Mouse (Mus musculus) cerebellum, postnatal 4 days (tissue): ENCODE results near the gene Tjp2.

Source experiments
- DNase-seq, 2 experiments: peaks; one replicate each; pipeline ENCODE4 v3.0.0; 2022; ENCODE audit warnings: low spot score in 2 of 2, mixed read lengths in 1 of 2

Gene Tjp2

DNA sequence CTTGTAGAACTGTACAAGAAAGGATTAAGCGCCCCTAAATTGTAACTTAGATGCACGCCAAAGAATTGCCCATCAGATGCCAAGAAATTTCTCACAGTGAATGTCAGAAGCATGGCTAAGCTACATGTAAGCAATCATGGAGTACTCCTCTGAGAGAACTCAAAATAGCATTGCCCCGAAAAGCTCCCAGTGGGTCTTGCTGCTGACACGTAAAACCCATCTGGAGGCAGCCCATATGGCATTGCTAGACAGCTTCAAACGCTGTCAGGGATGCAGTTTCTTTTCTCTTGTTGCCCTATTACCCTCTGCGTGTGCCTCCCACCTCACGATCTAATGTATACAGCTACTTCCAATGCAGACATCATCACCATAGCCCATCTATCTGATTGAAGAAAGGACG lies 166.0 kb downstream of the Tjp2 start:
- no peak for DNase-seq

DNA sequence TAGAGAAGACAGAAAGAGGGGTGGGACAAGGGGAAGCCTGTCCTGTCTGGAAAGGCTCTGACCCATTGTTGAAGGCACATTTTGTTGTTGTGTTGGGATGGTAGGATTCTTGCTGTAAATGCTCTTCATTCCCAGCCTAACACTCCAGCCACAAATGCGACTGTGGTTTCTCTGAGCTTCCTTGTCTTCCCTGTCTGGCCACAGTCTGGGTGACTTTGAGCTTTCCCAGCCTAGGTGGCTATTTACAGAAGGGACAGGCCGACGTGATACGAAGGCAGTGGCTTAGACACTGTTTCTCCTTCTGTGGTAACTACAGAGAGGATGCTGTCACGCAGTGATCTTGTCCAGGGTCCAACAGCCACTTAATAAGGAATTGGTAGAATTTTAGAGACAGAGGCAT lies 166.8 kb downstream of the Tjp2 start:
- no peak for DNase-seq

GRCm38 (mm10) chr19:24056880-24057279 lies 167.9 kb downstream of the Tjp2 start:
- no peak for DNase-seq

DNA sequence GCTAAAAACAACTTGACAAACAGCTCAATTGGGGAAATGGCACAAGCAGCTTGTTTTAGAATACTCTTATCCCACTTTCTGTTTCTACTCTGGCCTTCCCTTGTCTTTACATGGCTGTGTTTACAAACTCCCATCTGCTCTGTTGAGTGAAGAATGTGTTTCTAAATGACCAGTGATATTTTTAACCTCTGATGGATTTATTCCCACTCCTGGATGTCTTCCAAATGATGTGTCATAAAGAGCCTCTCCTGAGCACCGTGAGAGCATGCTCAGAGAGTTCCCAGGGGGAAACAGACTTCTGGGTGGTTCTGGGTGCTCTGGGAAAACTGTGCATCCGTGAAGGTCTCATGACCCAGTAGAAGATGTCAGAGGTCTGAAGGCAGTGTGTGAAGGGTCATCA lies 169.9 kb downstream of the Tjp2 start:
- no peak for DNase-seq

- no peak for DNase-seq
Measured at GRCm38 (mm10) chr19:24054265-24054664, 170.6 kb downstream of the Tjp2 start.

DNA sequence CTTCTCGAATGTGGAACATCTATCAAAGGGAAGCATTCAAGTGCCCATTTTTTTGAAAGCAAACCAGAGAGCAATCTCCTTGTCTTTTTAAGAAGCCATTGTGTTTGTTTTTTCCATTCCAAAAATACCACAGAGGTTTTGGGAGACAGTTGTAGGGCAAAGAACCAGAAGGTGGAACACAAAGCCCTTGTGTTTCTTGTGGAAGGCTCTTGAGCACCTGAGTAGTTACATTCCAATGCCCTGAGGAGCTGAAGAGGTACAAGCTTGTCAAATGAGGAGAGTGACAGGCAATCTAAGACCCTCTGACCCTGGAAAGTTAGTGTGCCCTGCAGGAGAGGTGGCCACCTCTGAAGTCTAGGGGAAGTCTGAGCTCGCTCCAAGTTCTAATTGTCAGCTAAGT lies 174.3 kb downstream of the Tjp2 start:
- no peak for DNase-seq

DNA sequence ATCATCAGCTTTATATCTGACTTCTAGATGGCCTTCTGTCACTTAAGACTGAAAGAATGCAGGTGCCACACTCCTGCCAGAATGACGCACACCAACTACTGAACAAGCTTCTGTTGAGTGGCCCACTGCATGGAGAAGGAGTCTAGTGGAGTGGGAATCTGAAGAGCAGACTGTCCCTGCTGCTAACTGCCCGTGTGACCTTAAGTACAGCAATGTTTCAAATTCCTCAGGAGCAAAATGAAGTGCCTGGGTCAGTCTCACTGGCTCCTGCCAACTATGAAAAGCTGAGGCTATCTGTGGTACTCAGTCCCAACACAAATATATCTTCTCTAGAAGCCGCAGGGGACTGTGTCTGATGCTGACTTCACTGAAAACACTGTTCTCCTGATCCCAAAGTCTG lies 175.5 kb downstream of the Tjp2 start:
- DNase-seq: no peak

GRCm38 (mm10) chr19:24046395-24046993 lies 178.3 kb downstream of the Tjp2 start:
- no peak for DNase-seq
